Mouse (Mus musculus): ENCODE results near the gene Ms4a2. TPM values are rescaled to one million over a fixed set of nuclear protein-coding genes. Genes with fewer than 3 reads are reported as not detected.

Ms4a2 gene
- polyA plus RNA-seq (2017; shearing (Covaris generic)), result not detected

DNA sequence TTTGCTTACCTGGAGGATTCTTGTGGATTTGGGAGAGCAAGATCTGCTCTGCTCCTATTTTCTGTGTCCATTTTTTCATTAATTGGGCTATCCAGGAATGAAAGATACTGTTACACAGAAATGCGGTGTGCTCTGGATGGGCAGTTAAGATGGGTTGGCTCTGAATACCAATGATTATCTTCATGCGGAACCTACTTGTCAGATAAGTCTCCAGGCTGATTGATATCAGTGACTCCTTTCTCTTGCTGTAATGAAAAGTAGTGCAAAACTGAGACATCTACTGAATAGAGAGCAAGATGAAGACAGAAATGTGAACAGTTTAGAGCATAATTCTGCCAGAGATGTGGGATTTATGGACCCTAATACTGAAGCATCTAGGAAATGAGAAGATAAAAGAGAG, at the start of gene Ms4a2:
TSS of gene Ms4a2 (minus strand) at position 169 of the 400 bp plus-strand sequence.

DNA sequence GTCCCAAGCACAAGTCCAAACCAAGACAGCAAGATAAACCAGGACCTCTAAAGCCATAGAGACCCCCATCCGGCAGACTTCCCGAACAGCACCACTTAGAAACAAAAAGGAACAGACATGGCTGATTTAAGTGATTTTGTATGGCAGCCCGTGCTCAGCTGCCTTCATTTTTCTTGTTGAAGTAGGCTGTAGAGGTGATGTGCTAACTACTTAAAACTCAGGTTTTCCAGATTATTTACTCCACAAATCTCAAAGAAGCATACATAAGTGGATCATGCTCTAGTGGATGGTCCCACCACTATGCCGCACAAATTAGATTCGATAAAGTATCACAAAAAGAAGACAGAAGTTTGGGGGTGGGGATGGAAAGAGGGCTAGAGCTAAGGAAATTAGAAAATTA, 36.9 kb upstream of the Ms4a2 start, which contains the start of gene Oosp2:
TSS of gene Oosp2 (minus strand) at position 101 of the 400 bp plus-strand sequence.

DNA sequence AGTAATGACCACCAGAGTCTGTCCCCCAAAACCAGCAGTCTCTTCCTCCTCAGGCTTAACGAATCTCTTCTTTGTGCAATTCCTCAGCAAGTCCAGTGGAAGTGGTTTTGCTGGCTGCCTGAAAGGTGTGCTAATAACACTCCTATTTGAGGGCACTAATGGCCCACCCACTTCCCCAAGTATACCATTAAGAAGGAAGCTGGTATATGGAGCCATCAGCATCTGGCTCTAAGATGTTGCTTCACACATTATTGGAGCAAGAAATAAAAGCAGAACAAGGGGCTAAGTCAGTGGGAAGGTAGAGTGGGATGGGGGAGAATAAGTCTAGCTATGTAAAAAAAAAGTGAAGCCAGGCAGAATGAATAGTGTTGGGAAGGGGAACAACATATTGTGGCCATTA, 17.2 kb upstream of the Ms4a2 start, which contains the start of gene Ms4a3:
TSS of gene Ms4a3 (minus strand) at position 120 of the 400 bp plus-strand sequence.

DNA sequence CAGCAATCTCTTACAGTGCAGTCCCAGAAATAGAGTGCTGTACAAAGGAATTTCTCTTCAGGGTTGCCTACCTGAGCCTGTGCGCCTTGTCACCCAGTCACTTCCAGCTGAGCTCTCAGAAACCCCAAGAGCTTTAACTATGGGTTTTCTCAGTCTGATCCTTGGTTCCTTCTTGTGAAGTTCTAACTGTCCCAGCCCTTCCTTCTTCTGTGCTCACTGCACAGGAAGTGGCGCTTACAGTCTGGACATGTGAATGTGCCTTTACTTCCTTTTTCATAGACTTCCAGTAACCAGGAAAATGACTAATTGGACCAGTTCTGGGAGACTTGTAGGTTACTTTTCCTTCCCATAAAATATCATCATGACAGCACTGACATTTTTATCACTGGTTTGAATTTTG, 18.9 kb downstream of the Ms4a2 start, which contains the start of gene Ms4a6d:
TSS of gene Ms4a6d (minus strand) at position 247 of the 400 bp plus-strand sequence.

Other genes with a start within 250 kb of the Ms4a2 start
- 1.6 TPM for gene Ms4a4a, start 248.2 kb downstream of the Ms4a2 start, polyA plus RNA-seq (2017; shearing (Covaris generic))
- gene Ms4a4c, start 218.9 kb downstream of the Ms4a2 start, polyA plus RNA-seq (2017; shearing (Covaris generic)), result 21.3 TPM
- 1,590 TPM for gene Ms4a4b, start 180.2 kb downstream of the Ms4a2 start, polyA plus RNA-seq (2017; shearing (Covaris generic))
- gene Ms4a6c, start 154.4 kb downstream of the Ms4a2 start, polyA plus RNA-seq (2017; shearing (Covaris generic)), result 9.9 TPM
- 643 TPM for gene Gm8369, start 137.8 kb downstream of the Ms4a2 start, polyA plus RNA-seq (2017; shearing (Covaris generic))
- gene Ms4a6b, start 107.2 kb downstream of the Ms4a2 start, polyA plus RNA-seq (2017; shearing (Covaris generic)), result 637 TPM
- gene Ms4a4d, start 86.9 kb downstream of the Ms4a2 start, polyA plus RNA-seq (2017; shearing (Covaris generic)), result 1.7 TPM
- gene Ms4a6d, start 18.9 kb downstream of the Ms4a2 start, polyA plus RNA-seq (2017; shearing (Covaris generic)), result 2.8 TPM
- not detected for gene Ms4a3, start 17.1 kb upstream of the Ms4a2 start, polyA plus RNA-seq (2017; shearing (Covaris generic))
- not detected for gene Oosp2, start 36.8 kb upstream of the Ms4a2 start, polyA plus RNA-seq (2017; shearing (Covaris generic))
- gene Oosp1, start 67.4 kb upstream of the Ms4a2 start, polyA plus RNA-seq (2017; shearing (Covaris generic)), result not detected
- not detected for gene Oosp3, start 73.3 kb upstream of the Ms4a2 start, polyA plus RNA-seq (2017; shearing (Covaris generic))
- not detected for gene Gif, start 123.8 kb upstream of the Ms4a2 start, polyA plus RNA-seq (2017; shearing (Covaris generic))
- 39.2 TPM for gene Mrpl16, start 146.7 kb upstream of the Ms4a2 start, polyA plus RNA-seq (2017; shearing (Covaris generic))
- gene Stx3, start 195.7 kb upstream of the Ms4a2 start, polyA plus RNA-seq (2017; shearing (Covaris generic)), result 1.7 TPM
- not detected for gene Olfr1417, start 215.5 kb upstream of the Ms4a2 start, polyA plus RNA-seq (2017; shearing (Covaris generic))
- gene Olfr1418, start 237.3 kb upstream of the Ms4a2 start, polyA plus RNA-seq (2017; shearing (Covaris generic)), result not detected